Mouse (Mus musculus): ENCODE measurements around the gene Olfr620.

- TF ChIP-seq EP300 (IDR thresholded peaks at IDR 0.05; ENCODE audit: insufficient read depth, low read depth, low read length), result no peak
- no peak for TF ChIP-seq POLR2A (IDR thresholded peaks at IDR 0.05; ENCODE audit: insufficient read depth, low read length)
- no peak for TF ChIP-seq CTCF (IDR thresholded peaks at IDR 0.05; ENCODE audit: low read depth, low read length)
These were observed 30.3 kb upstream of the Olfr620 start, which contains the start of gene Olfr622 for GRCm38 (mm10) chr7:103642602-103643001.

Measured in ES-Bruce4 (cell line).